Mouse (Mus musculus) intestine, postnatal 0 days (tissue): ENCODE data around the gene Folr1. TPM values are rescaled to one million over a fixed set of nuclear protein-coding genes. Genes with fewer than 3 reads are reported as not detected.

Experiments used
- ATAC-seq: fragments of 200-750 bp; cut with Nextera tagmentation; 2 replicates; pipeline ENCODE4 v1.8.0; 2017; ENCODE audit warnings: mild to moderate bottlenecking, moderate TSS enrichment, moderate library complexity
- H3K27ac ChIP-seq: fragments of 300-500 bp; sonication (generic); 2 replicates; pipeline ENCODE4 v1.5.1; 2014; ENCODE audit warnings: mild to moderate bottlenecking, low read depth, low read length, moderate library complexity
- H3K27me3 ChIP-seq: fragments of 300-500 bp; sonication (generic); replicated peaks from 2 replicates; pipeline ENCODE4 v1.6.1; 2014; ENCODE audit warnings: low read length, mixed read lengths; ENCODE audit not compliant: control insufficient read depth, insufficient read depth
- H3K36me3 ChIP-seq: fragments of 300-500 bp; sonication (generic); 2 replicates; pipeline ENCODE4 v1.6.1; 2014; ENCODE audit warnings: mild to moderate bottlenecking, moderate library complexity; ENCODE audit not compliant: control insufficient read depth, insufficient read depth
- H3K4me1 ChIP-seq: fragments of 300-500 bp; sonication (generic); replicated peaks from 2 replicates; pipeline ENCODE4 v1.6.1; 2014; ENCODE audit warnings: antibody characterized with exemption, low read length, mixed read lengths; ENCODE audit not compliant: control insufficient read depth, insufficient read depth
- H3K4me2 ChIP-seq: fragments of 300-500 bp; sonication (generic); replicated peaks from 2 replicates; pipeline ENCODE4 v1.6.1; 2014; ENCODE audit warnings: low read depth, mild to moderate bottlenecking, moderate library complexity
- H3K4me3 ChIP-seq: fragments of 300-500 bp; sonication (generic); 2 replicates; pipeline ENCODE4 v1.5.1; 2014; ENCODE audit warnings: low read depth, low read length
- H3K9ac ChIP-seq: fragments of 300-500 bp; sonication (generic); 2 replicates; pipeline ENCODE4 v1.6.1; 2014; ENCODE audit warnings: mild to moderate bottlenecking, low read depth, low read length
- H3K9me3 ChIP-seq: fragments of 300-500 bp; sonication (generic); 2 replicates; pipeline ENCODE4 v1.6.1; 2016; ENCODE audit warnings: mixed run types; ENCODE audit not compliant: control insufficient read depth
- CTCF ChIP-seq: sonication (generic); IDR thresholded peaks from 2 replicates; pipeline ENCODE4 v1.5.1; 2016; ENCODE audit warnings: low read depth, mild to moderate bottlenecking, control low read depth, antibody characterized with exemption, moderate library complexity
- WGBS: fragments of 180-500 bp; shearing (Covaris S2); extraction: QIAGEN DNeasy Blood & Tissue Kit; methylation state at CpG from one replicate; pipeline ENCODE4 v1.1.7; 2014; 5-methylcytosine and 5-hydroxymethylcytosine counted together
- polyA plus RNA-seq: library from polyadenylated mRNA; unstranded; fragments of >200 nt; fragmentation: Nextera tagmentation; extraction: Ambion mirVana; gene quantifications from 2 replicates; pipeline ENCODE4 v1.2.1, GENCODE M21; 2015

Gene Folr1
- polyA plus RNA-seq, 1 experiment from 2014 or later, result 521 TPM

DNA sequence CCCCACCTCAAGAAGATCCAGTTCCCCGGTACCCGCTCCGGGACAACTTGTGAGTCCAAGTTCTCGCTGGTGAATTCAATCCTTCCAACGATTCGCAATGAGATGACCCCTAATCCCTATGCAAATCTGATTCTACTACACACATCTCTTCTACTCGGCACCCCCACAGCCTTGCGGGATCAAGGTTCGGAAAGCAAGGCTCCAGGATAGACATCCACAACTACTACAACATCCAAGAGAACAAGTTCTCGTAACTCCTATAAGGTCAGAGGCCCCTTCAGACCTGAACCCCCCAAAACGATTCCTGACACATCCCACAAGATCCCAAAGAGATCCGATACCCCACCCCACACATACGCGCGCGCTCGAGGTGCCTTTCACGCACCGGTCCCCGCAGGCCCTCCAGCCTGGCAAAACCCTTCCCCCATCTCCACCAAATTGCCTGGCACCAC lies 33.4 kb downstream of the Folr1 start:
- Histone ChIP-seq H3K27ac (peak overlapping the region; percentile 96), H3K27me3 (no peaks in the 10 kb centered on the region), H3K4me2 (peak overlapping the region; percentile 97), H3K4me1 (no peaks in the 10 kb centered on the region), H3K4me3 (peak overlapping the region; percentile 90), H3K36me3 (peaks cover 23% of the 10 kb centered on the region), H3K9me3 (no peaks in the 10 kb centered on the region), H3K9ac (peak overlapping the region; percentile 92)
- TF ChIP-seq CTCF, result no peak
- WGBS, result under 1% methylated on average over 20 of the region's 20 CpGs
- peak; percentile 17 for ATAC-seq

DNA sequence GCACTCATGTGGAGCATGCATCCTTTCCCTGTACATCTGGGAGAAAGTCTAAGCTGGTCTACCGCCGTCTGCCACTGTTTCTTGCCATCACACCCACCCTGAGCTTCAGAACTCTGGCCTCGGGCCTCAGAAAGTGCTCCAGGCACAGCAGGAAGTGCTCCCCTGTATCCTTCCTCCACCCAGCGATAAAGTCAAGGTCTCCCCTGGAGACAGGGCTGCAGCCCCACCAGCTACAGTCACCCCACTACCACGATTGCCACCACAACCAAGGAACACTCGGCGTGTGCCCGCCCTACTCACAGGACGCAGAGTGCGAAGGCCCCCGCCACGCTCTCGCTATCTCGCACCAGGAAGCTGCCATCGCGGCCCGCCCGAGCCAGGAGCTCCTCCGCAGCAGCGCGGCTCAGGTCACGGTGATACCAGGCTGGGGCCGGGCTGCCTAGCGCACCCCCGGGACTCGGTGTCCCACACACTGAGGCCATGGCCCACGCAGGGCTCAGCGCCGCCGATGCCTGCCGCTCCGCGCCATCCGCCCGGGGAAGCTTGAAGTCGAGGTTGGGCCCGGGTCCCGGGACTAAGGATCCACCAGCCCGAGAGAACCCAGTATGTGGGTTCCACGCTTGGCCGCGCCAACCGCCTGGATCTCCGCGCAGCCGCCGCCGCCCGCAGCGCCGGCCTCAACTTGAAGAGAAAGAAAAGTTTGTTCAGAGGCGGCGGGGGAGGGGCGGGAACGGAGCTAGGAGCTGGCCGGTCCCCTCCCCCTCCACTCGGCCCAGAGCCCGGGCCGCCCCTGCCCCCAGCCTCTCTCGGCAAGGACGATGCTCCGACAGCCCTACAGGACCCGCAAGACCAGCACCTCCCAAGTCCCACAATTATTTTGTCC lies 34.1 kb downstream of the Folr1 start:
- Histone ChIP-seq H3K27me3 (no peaks in the 10 kb centered on the region), H3K9ac (peak overlapping the region; percentile 92), H3K4me2 (peak overlapping the region; percentile 97), H3K4me3 (peak overlapping the region; percentile 90), H3K4me1 (no peaks in the 10 kb centered on the region), H3K27ac (peak overlapping the region; percentile 96), H3K9me3 (no peaks in the 10 kb centered on the region), H3K36me3 (peaks cover 30% of the 10 kb centered on the region)
- WGBS, result under 1% methylated on average over 57 of the region's 63 CpGs
- TF ChIP-seq CTCF, result no peak
- peak; percentile 35 for ATAC-seq

DNA sequence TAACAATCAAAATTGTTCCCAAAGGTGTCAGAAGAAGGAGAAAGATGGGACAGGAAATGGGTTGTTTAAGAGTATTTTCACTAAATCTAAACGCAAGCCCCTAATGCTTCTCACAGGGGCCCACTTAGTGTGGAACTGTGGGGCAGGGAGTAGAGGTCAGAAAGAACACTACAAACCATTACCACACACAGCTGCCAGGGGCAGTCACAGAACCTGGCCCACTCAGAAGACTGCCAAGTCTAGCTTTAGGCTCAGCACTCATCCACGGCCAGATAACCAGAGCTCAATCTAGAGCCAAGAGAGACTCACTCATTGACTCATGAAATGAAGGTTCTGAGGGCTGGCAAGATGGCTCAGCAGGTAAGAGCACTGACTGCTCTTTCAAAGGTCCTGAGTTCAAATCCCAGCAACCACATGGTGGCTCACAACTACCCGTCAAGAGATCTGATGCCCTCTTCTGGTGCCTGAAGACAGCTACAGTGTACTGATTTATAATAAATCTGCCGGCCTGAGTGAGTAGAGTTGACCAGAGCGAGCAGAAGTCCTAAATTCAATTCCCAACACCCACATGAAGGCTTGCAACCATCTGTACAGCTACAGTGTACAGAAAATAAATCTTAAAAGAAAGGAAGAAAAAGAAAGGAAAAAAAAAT lies 35.0 kb downstream of the Folr1 start:
- H3K9me3 ChIP-seq, result no peaks in the 10 kb centered on the region
- 32% methylated on average over 5 of the region's 5 CpGs for WGBS
- peak overlapping the region; percentile 97 for H3K4me2 ChIP-seq
- no peaks in the 10 kb centered on the region for H3K27me3 ChIP-seq
- H3K36me3 ChIP-seq, result peaks cover 35% of the 10 kb centered on the region
- peak overlapping the region; percentile 92; the same call in 1 of the 2 replicates for H3K9ac ChIP-seq
- H3K27ac ChIP-seq, result peak overlapping the region; percentile 96; the same call in 1 of the 2 replicates
- no peak for ATAC-seq
- peak; percentile 46 for TF ChIP-seq CTCF
- no peaks in the 10 kb centered on the region for H3K4me1 ChIP-seq
- H3K4me3 ChIP-seq, result peak overlapping the region; percentile 90

DNA sequence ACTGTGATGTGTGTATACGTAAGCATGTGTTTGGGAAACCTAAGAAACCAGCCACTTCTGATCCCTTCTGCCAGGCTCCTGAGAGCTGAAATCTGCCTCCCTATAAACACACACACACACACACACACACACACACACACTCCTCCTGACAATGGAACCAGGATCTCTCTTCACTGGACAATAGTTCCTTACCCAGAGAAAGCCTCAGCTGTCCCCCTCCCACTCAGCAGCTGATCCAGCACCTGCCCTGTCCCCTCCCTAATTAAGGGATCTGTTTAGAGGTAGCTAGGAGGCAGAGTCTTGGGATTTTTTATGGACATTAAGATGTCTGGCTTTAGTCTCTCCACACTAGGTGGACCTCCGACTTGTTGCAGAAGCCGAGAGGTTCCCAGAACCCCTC lies 35.7 kb downstream of the Folr1 start:
- Histone ChIP-seq H3K9me3 (no peaks in the 10 kb centered on the region), H3K36me3 (peaks cover 39% of the 10 kb centered on the region), H3K27ac (no peak overlapping the region), H3K4me2 (no peak overlapping the region; the same call in 1 of the 2 replicates), H3K4me1 (no peaks in the 10 kb centered on the region), H3K27me3 (no peaks in the 10 kb centered on the region), H3K9ac (no peak overlapping the region), H3K4me3 (no peak overlapping the region)
- no peak for ATAC-seq
- no peak for TF ChIP-seq CTCF
- WGBS, result 56% methylated on average over 3 of the region's 3 CpGs

DNA sequence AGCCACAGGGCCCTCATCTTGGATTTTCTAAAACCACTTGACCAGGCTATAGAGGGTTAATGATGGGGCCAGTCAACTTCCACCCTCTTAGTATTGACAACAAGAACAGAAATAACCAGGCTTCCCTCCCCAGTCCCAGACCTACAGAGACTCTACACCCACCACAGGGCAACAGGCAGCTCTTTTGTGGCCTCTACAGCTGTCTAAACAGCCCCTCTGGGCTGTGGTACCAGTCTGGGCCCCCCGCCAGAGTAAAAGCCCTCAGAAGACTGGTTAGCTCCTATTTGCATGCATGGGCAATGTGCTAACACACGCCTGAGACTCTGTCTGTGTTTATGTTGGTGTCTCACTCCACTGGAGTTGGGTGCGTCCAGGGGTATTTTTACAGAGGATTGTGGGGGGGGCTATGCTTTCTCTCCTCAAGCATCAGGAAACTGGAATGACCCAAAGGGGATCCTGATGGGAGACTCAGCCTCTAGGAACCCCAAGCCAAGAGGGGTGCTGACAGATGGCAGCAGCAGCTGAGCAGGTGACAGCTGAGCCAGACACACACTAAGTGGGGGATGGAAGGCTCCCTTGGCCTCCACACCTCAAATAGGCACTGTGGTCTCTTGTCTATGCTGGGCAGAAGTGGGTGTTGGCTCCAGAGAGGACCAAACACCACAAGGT lies 36.5 kb downstream of the Folr1 start:
- ATAC-seq, result no peak
- 74% methylated on average over 3 of the region's 3 CpGs for WGBS
- Histone ChIP-seq H3K4me3 (no peak overlapping the region), H3K4me1 (no peaks in the 10 kb centered on the region), H3K27me3 (no peaks in the 10 kb centered on the region), H3K27ac (no peak overlapping the region), H3K4me2 (no peak overlapping the region), H3K9ac (no peak overlapping the region), H3K9me3 (no peaks in the 10 kb centered on the region), H3K36me3 (peaks cover 48% of the 10 kb centered on the region)
- no peak for TF ChIP-seq CTCF

DNA sequence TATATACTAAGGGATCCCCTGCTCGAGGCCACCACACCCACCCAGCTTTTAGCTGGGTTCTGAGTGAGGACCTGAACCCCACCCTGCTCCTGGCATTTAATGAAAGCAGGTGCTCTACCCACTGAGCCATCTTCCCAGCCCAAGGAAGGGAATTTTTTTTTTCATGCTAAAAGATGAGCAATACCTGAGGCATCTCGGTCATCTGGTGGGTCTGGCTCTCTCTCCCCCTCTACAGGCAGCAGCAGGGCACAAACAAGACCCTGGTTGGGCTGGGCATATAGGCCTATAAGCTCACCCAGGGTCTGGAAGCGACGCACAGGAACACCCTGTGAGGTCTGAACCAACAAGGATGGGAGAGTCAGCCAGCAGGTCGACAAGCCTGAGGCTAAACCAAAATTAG lies 37.2 kb downstream of the Folr1 start:
- no peak overlapping the region for H3K27ac ChIP-seq
- 68% methylated on average over 5 of the region's 5 CpGs for WGBS
- H3K4me3 ChIP-seq, result no peak overlapping the region
- H3K27me3 ChIP-seq, result no peaks in the 10 kb centered on the region
- H3K4me2 ChIP-seq, result no peak overlapping the region
- peak; percentile 33; the same call in 1 of the 2 replicates for TF ChIP-seq CTCF
- no peak overlapping the region for H3K9ac ChIP-seq
- no peaks in the 10 kb centered on the region for H3K4me1 ChIP-seq
- no peak for ATAC-seq
- H3K36me3 ChIP-seq, result peaks cover 55% of the 10 kb centered on the region
- no peaks in the 10 kb centered on the region for H3K9me3 ChIP-seq
